Mouse (Mus musculus): ENCODE data around the gene Rp9. TPM values are rescaled to one million over a fixed set of nuclear protein-coding genes. Genes with fewer than 3 reads are reported as not detected.
"Not testable (repeated sequence)": the region's sequence is repeated elsewhere in the genome, so short reads cannot be mapped to it uniquely, and the experiment has no call there.

Rp9 gene
- total RNA-seq, 2 experiments from 2014 or later: 31.6 to 35.5 TPM

GRCm38 (mm10) chr9:22466212-22466611, 3.3 kb downstream of the Rp9 start:
- no peak for DNase-seq (ENCODE audit: low spot score in 2 of 2)

DNA sequence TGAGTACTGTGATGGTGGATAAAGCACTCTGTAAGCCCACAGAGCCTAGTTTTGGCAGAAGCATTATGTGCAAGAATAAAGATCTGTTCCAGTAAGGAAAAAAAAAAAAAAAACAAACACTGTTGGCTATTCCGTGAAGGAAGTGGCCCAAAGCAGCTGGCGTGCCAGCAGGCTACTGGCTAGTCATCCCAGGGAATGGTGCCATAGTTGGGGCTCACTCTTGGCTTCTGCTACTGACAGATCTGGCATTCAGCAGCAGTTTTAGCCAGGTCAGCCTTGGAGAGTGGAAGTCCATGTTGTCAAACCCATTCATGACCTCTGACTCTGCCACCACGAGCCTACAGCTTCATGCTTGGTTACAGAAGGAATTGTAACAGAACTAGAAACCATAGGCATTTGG, 7.6 kb downstream of the Rp9 start:
- no peak for DNase-seq (ENCODE audit: low spot score in 2 of 2)

GRCm38 (mm10) chr9:22457142-22457835, 12.3 kb downstream of the Rp9 start:
- no peak for DNase-seq (ENCODE audit: low spot score in 2 of 2)

- no peak for DNase-seq (ENCODE audit: low spot score in 2 of 2)
Measured at GRCm38 (mm10) chr9:22455041-22455440, 14.5 kb downstream of the Rp9 start.

- DNase-seq (ENCODE audit: low spot score in 2 of 2): not testable (repeated sequence)
Measured at GRCm38 (mm10) chr9:22453990-22454389, 15.6 kb downstream of the Rp9 start, which contains the start of gene Gm17545. Gene Gm17545, plus strand, starts transcription at chr9:22454290.

DNA sequence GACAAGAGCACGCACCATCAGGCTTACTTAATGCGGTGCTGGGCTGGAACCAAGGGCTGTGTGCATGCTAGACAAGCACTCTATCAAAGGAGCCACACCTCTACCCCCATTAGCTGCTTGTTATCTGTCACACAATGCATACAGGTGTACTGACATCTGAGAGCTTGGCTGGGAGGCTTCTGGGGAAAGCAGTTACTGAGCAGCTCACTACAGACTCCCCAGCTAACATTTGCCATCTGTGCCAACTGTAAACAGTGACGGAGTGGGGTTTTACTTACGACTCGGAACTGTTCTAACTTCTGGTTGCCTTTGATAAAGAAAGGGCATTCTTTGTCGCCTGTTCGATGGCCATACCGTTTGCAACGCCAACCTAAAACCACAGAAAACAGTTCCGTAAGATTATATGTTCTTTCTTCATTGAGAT, 16.0 kb downstream of the Rp9 start:
- no peak for DNase-seq (ENCODE audit: low spot score in 2 of 2)

DNA sequence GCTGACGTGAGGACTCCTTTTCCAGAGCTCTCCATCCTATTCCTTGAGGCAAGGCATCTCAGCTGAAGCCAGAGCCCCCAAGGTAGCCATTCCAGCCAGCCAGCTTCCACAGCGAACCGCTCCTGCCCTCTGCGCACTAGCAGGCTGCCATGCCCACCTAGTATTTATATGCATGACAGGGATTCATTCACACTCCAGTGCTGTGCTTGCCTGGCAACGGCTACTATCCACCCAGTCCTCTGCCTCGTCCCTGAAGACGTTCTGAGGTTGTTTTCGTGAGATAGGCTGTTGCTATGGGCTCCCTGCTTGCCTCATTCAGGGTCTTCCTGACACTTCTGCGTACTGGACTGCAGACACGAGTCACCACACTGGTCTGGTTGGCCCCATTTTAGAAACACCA, 16.8 kb downstream of the Rp9 start:
- no peak for DNase-seq (ENCODE audit: low spot score in 2 of 2)

DNA sequence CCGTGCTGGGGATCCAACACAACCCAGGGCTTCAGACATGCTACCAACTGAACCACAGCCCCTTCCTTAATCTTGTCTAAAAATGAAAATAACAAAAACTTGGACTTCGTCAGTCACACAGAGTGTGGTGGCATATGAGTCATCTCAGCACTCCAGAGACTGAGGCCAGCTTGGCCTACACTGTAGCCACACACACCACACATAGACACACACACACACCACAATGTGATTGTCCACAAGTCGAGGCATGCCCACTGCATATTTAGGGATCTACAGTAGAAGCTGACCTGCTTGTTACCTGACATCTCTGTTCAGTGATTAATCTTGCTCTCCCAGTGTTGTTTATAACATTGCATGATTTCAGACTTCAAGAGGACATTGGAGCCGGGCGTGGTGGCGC, 20.3 kb downstream of the Rp9 start:
- DNase-seq (ENCODE audit: low spot score in 2 of 2): no peak

- DNase-seq (ENCODE audit: low spot score in 2 of 2): no peak
Measured at GRCm38 (mm10) chr9:22448420-22448819, 21.1 kb downstream of the Rp9 start.

DNA sequence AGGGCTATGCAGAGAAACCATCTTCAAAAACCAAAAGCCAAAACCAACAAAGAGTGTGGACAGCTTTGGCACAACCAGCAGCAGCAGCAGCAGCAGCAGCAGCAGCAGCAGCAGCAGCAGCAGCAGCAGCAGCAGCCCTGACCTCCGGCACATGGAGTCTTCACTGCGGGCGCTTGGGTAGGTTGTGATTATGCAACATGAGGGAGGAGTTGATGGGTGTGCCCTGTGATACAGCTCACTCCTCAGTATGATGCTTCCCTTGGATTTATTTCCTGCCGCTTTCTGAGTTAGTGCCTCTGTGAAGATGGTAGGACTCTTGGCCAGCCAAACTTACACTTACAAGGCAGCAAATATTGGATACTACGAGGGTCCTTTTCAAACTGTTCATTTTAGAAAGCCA, 22.3 kb downstream of the Rp9 start:
- DNase-seq (ENCODE audit: low spot score in 2 of 2): no peak

GRCm38 (mm10) chr9:22445123-22445522, 24.4 kb downstream of the Rp9 start:
- no peak for DNase-seq (ENCODE audit: low spot score in 2 of 2)

DNA sequence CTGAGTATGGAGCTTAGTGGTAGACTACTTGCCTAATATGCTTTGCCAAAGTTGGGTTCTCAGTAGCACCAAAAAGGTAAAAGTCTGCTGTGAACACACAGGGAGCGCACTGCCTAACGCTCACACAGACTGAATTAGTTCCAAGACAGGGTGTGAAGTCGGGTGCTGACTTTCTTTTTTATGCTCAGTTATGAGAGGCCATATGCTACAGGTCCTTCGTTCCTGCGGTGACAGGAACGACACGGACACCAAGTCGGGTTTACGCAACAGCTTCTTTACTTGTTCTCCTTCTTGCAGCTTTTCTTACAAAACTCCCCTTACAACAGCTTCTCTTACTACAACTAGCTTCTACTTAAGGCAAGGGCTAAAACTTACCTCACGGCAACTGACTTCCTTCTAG, 26.4 kb downstream of the Rp9 start:
- no peak for DNase-seq (ENCODE audit: low spot score in 2 of 2)

- no peak for DNase-seq (ENCODE audit: low spot score in 2 of 2)
Measured at GRCm38 (mm10) chr9:22438826-22439225, 30.7 kb downstream of the Rp9 start.

GRCm38 (mm10) chr9:22434101-22434500, 35.4 kb downstream of the Rp9 start:
- DNase-seq (ENCODE audit: low spot score in 2 of 2): no peak

DNA sequence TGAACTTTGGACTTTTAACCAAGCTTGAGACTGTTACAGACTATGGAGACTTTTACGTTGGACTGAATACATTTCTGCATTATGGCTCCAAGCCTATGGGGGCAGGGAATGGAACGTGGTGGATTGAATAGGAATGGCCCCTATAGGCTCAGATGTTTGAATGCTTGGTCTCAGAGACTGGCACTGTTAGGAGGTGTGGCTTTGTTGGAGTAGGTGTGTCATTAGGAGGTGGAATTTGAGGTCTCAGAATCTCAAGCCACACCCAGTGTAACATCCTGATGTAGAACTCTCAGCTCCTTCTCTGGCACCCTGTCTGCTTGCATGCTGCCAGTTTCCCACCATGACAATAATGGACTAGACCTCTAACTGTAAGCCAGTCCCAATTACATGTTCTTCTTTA, 36.3 kb downstream of the Rp9 start:
- DNase-seq (ENCODE audit: low spot score in 2 of 2): no peak

- no peak for DNase-seq (ENCODE audit: low spot score in 2 of 2)
Measured at GRCm38 (mm10) chr9:22430315-22430840, 39.2 kb downstream of the Rp9 start.

- DNase-seq (ENCODE audit: low spot score in 2 of 2): no peak
Measured at GRCm38 (mm10) chr9:22429533-22430241, 39.9 kb downstream of the Rp9 start.

DNA sequence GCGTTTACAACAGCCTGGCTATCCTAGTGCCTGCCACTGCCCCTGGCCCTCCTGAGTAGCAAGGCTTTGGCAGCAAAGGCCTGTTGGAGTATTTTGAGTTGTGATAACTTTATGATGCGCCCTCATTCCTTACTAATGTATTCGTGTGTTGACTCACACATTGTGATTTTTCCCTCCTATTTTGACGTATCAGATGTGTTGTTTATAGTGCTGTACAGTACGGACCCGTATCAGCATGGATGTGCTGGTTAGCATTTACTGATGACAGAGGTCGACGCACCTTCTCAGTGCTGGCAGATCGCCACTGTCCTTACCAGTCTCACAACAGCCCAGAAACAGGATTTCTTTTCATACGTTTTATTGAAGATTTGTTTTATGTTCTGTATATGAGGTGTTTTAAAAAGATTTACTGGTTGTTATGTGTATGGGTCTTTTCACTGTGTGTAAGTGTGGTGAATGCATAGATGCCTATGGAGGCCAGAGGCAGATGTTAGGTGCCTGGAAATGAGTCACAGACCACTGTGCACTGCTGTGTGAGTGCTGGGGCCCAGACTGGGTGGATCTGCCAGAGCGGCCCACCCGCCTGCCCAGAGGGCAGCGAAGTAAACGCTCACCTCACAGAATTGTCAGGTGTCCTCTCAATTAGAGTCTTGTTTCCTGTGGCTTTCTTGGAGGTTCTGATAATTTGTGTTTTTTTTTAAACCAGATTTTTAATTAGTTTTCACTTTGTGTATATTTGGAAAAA, 40.7 kb downstream of the Rp9 start:
- no peak for DNase-seq (ENCODE audit: low spot score in 2 of 2)

DNA sequence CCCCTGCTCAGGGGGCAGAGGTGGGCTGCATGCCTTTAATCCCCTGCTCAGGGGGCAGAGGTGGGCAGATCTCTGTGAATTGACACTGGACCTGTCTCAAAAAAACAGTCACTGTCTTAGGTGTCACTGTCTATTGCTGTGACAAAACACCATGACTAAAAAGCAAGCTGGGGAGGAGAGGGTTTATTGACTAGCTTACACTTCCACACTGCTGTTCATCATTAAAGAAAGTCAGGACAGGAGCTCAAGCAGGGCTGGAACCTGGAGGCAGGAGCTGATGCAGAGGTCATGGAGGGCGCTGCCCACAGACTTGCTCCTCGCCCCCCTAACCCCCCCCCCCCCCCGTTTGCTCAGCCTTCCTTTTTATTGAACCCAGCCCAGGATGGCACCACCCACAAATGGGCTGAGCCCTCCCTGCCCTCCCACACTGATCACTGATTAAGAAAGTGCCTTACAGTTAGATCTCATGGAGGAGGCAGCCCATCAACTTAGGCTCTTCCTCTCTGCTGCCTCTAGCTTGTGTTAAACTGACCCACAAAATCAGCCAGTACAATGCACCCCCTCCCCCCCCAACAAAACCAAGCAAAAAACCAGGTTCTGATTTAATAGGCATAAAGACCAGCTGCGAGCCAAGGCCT, 41.4 kb downstream of the Rp9 start:
- DNase-seq (ENCODE audit: low spot score in 2 of 2): no peak

DNA sequence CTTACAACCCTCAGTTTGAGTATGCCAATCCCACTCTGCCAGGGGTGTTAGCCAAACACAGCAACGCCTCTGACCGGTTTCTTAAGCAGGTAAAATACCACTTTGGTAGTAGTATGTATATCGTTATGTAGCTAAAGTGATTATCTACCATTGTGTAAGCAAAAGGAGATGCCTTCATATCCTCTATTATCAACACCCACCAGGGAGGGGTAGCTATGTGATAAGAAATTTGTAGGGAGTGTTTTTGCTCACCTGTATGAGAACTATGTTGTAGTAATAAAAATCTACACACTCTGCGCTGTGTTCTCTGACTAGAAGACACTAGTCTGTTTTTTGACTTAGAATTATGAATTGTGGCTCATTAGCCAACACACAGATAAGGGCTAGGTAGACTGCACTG, 44.8 kb downstream of the Rp9 start:
- DNase-seq (ENCODE audit: low spot score in 2 of 2): no peak

- DNase-seq (ENCODE audit: low spot score in 2 of 2): no peak
Measured at GRCm38 (mm10) chr9:22424196-22424595, 45.3 kb downstream of the Rp9 start.
